Mouse (Mus musculus) urinary bladder, postnatal 25 days (tissue): Measurements from ENCODE around the gene Lad1.

ENCODE experiments used
- DNase-seq: peaks from one replicate; pipeline ENCODE4 v3.0.0; 2022; ENCODE audit warnings: low spot score

Gene Lad1

DNA sequence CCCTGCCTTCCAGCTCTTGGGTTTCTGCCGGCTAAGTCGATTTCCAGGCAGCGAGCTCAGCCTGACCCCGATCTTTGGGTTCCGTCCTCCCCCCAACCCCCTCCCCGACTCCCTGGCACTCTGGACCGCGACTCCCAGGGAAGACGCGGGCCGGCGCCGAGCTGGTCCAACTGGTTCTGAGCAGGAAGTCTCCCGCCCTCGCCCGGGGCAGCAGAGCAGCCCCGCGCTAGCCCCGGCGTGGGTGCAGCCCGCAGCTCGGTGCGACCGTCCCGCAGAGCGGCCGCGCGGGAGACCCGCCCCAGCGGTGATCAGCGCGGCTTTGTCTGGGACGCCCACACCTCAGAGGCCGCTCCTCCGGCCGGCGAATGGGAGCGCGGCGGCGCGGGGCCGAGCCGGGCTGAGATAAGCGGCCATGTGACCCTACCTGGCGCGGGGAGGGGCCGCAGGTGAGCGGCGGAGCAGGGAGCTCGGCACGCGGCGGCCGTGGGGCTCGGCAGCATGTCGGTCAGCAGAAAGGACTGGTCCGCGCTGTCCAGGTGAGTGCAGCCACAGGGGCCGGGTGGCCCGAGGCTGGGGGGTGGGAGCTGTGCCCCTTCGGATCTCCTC, at the start of gene Lad1:
TSS of gene Lad1 (plus strand) at position 118 of the 606 bp plus-strand sequence.
- peak; percentile 67 for DNase-seq

DNA sequence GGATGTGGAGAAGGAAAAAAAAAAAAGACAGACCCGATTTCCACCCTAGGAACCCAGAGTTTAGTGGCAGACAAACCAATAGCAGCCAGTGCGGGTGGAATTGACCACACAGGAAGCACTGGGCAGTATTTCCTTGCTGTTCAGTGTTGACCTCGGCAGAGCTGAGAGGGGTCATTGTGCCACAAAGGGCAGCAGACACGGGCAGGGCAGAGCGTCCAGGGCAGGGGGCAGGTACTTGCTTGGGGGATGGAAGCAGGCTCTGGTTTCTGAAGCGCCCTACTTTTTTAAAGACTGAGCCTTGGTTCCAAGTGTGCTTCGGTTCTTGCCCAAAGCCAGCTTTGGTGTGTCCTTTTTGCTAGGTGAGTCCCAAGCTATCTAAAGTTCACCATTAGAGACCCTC, 48.2 kb upstream of the Lad1 start:
- DNase-seq = no peak

DNA sequence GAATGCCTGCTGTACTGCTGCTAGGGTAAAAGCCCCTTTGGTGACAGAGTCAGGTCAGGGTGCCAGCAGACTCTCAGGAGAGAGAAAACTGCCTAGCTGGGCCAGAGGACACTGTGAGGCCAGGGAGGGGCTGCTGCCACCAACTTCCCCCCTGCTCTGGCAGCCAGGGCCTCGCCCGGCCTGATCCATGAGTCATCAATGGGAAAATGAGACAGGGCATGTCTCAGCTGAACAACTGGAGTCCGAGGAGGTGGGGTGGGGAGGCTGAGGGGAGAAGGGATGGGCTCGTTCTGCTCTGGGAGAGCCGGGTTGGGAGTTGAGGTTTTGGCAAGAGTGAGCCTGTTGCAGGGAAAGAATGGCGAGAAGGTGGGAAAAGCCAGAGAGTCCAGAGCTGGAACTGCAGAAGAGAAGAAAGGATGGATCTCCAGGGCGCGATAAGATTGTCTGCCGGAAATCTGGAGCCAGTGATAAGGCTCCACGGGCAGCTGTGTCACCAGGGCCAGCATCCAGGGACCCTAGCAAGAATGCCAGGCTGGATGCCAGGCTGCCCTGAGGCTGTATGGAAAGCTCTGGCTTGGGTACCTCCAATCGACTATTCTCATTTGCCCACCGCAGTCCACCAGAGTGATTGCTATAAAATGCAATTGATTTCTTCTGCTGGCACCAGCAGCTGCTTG, 47.4 kb upstream of the Lad1 start:
- peak; percentile 53 for DNase-seq

DNA sequence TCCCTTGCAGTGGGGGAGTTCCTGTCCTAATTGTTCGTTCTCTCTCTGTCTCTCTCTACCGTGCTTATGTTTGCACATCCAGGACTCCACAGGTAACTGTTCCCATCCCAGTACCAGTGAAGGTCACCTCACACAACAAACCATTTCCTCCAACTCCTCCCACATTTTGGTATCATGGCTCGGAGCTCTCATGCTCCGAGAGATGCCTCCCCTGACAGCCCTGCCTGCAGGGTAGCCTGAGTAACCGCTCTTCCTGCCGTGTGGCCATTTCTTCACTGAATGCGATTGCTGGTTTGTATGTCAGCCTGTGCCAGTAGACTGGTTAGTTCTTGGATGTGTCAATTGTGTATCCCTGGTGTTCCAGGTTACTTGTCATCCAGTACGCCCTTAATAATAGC, 46.8 kb upstream of the Lad1 start:
- DNase-seq = no peak

DNA sequence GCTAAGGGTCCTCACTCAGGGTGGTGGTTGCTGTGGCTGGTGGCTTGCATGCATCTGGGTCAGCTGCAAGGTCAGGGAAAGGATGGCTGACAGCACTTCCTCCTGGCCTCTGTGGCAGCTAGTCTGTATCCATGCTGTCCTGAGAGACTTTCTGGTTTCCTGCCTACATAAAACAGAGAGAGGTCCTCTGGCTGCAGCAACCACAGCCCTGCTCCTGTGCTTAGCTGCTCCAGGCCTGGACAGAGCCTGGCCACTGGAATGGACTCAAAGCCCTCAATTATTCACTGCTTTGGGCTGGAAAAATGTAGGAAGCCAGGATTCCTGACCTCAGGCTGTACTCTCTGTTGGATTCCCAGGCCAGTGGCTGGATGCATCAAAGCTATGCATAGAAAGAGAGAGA, 41.8 kb upstream of the Lad1 start:
- DNase-seq = no peak

DNA sequence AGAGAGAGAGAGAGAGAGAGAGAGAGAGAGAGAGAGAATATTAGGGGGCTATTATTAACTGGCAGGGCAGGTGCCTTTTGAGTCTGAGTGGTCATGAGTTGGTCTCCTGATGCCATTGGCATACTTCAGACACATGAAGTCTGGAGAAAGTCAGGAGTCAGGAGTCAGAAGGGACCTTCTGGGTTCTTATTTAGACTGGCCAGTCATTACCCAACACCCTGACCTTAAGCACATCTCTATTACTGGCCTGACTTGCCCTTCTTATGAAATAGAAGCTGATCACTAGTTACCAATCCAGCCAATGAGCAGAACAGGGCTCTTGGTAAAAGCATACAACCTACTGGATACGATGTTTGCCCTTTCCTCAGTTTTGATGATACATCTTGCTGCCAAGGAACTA, 41.4 kb upstream of the Lad1 start:
- no peak for DNase-seq

DNA sequence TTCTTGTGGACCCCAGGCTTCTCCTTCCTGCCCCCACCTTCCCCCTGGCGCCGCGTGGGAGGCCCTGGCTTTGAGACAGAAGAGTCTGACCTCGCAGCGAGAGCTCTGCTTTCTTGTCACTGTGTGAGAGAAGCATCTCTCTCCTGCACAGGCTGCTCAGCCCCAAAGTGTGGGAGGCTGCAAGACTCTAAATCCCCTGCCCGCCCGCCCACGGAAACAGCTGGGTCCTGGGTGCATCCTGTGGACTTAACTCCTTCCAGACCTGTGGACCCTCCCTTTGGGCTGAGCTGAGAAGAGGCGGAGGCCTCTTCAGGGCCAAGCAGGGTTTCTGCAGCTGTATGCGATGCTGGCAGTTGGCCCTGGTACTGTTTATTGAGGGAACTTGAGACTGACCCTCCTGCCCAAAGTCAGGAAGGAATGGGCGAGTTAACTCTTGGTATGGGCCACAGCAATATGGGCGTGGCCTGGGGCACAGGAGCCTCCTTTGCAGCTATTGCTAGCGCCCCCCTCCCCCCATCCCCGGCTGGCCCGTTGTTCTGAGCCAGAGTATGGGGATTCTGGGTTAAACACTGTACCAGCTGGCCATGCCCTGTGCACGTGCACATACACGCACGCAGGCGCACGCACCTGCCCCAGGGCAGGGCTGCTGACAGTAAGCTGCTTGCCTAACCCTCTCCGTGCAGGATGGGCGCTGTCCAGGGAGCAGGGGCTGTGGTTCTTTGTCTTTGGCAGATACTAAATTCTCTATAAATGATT, 39.4 kb upstream of the Lad1 start, which contains the start of gene Tnni1:
TSS of gene Tnni1 (plus strand) at position 655 of the 756 bp plus-strand sequence.
- no peak for DNase-seq

DNA sequence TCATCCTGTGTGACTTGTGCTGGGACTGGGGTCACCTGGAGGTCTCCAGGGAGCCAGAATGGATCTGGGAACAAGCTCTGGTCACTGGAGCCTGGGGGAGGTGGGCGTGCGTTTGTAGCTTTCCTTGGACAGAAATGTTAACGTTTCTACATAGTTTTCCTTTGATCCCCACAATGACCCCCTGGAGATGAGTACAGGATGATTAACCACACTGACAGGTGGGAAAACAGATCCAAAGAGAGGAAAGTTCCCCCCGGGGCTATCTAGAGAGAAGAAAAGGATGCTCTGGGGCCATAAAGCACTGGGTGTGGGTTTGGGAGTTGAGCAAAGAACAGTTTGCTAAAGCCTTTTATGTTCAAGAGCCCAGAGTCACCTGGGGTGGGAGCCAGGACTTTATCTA, 37.7 kb upstream of the Lad1 start:
- DNase-seq = no peak

DNA sequence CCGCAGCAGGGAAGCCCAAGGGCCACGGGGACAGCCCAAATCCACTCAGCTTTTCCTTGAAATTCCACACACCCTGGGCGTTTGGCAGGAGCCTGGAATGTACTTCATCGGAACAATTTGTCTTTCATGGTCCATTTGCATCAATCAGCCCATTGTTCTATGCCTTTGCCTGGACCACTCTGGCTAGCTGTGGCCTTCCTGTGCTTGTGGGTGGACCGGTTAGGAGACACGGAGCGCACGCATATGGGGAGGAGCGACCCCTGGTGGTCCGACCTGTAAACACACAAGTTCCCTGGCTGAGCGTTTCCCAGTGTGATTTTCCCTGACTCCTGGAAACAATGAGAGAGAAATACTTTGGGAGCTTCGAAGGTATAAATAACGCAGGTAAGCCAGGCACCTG, 37.2 kb upstream of the Lad1 start:
- peak; percentile 74 for DNase-seq

DNA sequence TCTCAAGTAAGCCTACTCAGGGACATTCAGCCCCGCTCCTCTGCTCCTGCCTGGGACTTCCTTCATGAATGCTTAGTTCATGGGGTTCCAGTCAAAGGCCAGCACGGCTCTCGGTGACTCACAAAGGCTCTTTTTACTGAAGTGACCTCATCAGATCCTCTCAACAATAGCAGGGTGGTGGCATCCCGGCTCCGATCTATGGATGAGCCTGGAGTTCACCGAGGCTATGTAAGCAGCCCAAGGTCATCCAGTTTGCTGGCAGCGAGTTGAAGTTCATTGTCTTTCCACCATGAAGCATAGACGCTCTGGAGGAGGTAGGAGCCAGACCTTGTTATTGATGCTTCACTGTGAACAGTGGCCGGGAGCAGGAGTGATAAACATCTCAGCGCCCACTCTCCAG, 35.6 kb upstream of the Lad1 start:
- DNase-seq = no peak

DNA sequence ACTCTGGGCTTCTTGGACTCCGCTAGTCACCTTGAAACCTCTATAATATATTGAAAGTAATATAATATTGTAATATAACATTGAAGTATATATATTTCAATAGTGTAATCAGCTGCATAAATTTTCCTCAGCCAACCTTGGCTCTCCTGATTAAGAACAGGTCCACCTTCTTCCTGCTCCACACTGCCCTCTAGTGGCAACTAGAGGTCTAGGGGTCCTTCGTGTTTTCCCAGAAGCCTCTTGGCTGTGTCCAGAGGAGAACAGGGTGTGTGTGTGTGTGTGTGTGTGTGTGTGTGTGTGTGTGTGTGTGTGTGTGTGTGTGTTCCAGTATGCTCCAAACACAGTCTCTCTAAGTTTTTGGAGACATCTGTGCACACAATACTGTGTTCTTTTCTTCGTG, 30.6 kb upstream of the Lad1 start:
- peak; percentile 82 for DNase-seq

DNA sequence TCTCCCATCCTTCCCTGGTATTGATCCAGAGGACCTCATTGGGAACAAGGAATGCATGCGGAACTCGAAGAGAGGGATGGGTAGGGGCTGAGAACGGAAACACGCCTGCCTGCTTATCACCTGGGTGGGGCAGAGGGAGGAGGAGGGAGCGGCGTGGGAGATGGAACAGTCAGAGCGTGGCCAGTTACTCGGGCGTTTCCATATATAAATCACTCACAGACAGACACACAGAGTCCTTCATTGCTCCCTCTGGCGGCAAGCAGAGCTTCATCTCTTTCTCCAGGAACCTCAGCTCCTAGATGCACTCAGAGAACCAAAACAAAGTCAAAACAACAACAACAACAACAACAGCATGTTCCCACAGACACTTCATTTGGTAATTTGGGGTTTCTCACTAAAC, 29.7 kb upstream of the Lad1 start:
- peak; percentile 62 for DNase-seq

DNA sequence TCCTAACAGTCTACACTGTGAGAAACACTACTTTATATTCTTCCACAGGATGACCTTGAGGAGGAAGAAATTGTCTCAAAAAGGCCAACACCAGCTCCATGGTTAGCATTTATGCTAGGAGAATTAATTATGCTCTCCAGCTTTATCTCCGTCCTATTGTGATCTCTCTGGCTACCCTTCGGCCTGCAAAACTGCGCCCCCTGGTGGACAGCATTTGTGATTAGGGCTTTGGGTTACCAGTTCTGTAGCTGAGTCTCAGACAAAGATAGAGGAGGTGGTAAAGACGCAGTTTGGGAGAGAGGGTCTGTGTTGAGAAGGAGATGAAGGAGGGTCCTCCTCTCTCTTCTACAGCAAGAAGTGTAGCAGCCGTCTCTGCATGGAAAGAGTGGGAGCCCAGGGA, 28.6 kb upstream of the Lad1 start:
- peak; percentile 80 for DNase-seq

DNA sequence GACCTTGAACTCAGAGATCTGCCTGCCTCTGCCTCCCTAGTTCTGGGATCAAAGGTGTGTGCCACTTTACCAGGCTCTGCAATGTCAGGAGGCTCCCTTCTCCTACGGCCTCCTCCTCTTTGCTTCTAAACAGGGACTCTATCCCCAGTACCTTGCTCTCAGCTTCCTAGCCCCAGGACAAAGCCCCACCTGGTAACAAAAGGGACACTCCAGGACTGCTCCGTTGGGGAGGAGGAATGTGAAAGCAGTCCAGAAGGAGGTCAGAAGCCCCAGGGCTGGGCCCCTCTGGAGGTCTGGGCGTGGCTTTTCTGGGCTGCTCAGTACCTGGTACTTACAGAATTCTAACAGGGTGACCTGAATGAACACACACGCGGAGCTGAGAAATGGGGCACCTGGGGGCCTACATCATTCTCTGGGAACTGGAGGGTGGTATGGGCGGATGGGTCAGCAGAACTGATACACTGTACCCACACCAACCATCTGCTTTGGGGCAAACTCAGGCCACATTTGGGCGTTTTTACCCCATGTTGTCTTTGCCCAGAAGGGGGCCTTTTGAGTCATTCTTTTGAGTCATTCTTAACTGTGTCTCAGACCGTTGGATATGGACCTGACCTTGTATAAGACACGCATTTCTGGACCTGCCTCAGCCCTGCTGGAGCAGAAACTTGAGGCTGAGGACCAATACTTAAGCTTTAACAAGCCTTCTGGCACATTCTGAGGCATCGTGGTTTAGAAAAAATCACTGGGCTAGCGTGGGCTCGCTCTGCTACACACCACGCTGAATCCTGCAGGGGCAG, 26.1 kb upstream of the Lad1 start:
- no peak for DNase-seq

DNA sequence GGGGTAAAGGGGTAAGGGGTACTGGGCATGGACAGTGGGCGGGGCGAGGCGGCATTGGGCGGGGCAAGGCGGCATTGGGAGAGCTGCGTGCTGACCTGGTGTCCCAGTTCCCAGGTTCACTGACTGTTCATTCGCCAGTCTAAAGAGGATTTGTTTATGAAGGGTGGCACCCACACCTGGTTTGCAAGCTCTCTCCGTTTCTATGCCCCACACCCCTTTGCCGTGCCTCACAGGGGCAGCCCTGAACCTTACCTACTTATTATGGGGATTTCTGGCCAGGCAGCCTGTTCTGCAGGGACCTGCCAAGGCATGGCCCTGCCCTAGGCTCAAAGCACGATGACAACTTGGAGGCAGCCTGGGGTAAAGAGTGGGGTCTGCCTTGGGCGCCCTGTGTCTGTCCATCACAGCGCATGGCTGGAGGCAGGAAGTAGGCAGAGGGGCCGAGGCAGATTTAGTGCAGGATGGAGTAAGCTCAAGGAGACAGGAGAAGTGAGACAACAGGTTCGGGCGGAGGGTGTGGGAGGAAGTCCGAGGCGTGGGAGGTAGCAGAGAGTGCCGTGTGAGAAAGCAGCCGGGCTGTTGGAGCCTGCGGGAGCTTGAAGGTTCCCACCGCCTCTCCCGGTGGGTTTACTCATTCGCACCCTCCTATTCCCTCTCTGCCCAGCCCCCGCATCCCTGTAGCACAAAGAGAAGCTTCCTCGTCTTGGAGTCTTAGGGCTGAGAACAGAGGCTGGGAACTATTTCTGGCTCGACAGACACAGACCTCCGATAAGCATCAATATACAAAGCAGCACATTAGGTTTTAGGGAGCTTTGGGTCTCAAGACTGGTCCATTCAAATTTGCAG, 24.8 kb upstream of the Lad1 start:
- DNase-seq = peak; percentile 60

DNA sequence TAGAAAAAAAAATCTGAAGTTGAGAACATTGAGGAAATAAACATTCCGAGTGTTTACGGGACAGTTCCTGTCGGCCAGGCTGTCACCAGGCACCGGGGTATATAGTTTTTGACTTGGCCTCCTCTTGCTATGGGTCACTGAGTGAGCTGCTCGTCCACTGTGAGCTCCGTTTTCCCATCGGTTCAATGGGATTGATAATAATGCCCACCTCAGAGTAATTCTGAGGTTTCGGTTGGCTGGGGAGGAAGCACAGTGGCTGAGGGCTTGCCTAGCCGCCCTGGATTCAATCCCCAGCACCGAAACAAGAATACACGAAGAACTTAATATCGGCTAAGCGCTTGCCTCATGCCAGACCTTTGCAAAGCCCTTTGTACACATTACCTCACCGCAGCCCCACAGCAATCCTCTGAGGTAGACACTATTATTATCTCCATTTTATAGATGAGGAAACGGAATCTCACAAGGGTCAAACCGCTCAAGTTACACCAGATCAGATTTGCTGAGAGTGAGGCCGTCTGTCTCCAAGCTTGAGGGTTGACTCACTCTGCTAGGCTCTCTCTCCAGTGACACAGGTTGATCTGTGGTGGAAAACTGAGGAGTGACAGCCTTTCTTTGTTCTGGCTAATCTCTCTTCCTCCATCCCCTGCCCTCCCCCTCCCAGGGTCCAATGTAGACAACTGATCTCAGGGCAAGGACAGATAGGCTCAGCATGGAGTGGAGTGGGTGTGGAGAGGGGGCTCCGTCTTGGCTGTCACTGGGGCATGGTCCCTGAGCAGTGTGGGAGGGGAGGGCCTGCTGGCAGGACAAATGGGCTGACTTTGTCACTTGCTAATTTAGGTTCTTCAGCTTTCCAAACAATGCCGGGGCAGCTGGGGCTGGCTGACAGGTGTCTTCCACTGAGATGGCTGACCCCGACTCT, 23.9 kb upstream of the Lad1 start:
- no peak for DNase-seq

DNA sequence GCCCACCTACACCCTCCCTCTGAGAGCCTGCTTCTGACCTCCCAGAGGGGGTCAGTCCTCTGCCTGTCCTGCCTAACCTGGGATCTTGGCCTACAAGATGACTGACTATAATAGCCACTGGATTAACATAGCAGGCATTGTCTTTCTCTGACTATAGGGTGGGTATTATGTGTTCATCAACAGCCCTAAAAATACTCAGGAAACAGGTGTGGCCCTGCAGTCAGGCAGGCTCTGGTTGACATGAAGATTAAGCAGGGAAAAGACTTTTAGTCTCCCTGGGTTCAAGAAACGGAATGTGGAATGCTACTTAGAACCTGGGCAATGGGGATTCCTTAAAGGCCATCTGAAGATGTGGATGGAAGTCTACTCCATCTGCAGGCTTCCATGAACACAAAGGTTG, 19.9 kb upstream of the Lad1 start:
- no peak for DNase-seq

DNA sequence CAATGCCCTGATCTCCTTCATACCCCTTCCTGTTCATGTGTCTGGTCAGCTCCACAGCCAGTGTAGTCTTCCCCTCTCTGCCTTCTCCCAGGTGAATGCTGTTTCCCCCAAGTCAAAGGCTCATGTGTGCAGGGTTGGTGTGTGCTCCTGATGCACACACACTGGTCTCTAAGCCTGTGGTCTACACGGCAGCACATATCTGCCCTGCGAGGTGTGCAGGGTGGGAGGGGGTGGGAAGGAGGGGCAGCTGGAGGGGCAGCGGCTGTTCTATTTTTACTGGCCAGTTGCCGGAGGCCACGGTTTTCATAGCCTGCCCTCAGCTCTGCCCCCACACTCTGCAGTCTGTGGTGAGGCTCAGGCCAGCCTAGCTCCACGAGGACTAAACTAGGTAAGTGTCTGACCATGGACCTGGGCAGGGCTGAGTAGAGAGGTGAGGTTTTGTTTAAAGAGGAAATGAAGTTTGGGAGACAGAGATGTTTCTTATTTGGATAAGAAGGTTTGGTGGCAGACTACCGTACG, 19.2 kb upstream of the Lad1 start:
- DNase-seq = no peak

DNA sequence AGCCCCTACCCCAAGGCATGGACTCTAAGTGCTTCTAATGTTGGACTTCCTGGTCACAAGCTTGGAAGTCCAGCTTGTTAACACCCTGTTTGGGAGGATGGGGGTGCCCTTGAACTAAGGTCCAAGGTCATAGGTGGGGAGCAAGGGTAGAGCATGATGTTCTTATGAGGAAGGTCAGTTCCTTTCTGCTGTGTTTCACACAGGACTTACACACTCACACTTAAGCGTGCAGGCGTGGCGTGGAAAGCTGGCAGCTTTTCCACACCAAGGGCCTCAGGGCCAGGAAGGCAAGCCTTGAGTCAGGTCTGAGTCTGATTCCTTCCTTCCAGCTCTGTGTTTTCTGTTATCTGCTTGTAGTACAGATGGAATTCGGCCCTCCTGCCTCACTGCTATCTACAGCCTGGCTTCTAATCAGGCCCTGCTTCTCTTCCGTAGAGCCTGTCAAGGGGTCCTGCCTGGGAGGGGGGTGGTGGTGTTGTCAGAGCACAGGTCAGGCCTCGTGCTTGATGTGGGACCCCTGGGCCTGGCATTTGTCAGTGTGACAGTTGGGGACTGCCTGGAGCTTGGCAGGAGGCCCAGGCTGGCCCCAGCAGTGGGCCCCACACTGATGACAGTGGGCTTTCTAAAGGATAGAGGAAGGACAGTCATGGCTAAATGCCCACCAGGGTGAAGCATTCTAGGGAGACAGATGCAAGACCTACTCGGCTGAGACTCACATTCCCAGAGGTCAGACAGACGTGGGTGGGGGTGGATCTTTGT, 18.0 kb upstream of the Lad1 start:
- no peak for DNase-seq

DNA sequence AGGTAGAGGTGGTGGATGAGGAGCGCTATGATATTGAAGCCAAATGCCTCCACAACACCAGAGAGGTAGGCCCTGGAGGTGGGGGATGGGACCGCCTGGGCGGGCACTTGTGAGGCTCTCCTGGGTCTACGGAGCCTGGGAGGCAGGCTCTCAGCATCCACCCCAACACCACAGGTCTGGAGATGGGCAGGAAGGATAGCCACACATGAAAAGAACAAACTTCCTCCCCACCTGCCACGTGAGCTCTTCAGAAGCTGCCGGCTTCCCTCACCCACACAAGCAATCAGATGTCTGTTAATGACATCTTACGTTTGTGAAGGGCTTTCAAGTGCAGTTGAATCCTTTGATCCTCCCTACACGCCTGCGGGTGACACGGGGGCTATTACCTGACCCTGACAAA, 10.9 kb upstream of the Lad1 start:
- no peak for DNase-seq
